Mouse (Mus musculus) heart, postnatal 0 days (tissue): ENCODE measurements around the gene Fam102b.

Experiments used
- CTCF ChIP-seq: IDR thresholded peaks from 2 replicates; pipeline ENCODE4 v1.5.1; 2016; ENCODE audit warnings: antibody characterized with exemption, control low read depth, low read depth
- EP300 ChIP-seq: IDR thresholded peaks from 2 replicates; pipeline ENCODE4 v1.6.1; 2016; ENCODE audit warnings: antibody characterized with exemption, low read depth

DNA sequence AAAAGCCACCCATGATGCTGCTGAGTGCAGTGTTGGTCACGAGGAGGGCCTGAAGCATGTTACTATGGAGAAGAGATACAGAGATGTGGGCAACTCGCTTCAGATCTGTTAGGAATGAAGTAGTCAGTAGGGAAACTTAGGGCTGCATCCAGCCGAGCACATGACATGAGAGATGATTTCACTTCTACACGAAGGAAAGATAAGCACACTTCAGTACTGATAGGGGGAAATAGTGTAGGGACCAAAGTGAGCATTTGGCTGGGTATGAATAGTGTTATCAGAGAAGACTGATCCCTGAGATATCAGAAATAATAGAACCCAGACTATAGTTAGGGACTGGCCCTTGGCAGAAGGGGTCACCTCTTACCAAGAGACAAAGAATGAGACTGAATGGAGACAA is 14.8 kb downstream of the Fam102b start:
- TF ChIP-seq CTCF (no peak), EP300 (no peak)
